Mouse (Mus musculus): ENCODE measurements at regions not wholly inside any gene's neighbourhood (a gene's known extent, or its start where the extent isn't known, plus 50 kb on each side); places are given as distances from the start of the nearest gene placed in this dataset.

DNA sequence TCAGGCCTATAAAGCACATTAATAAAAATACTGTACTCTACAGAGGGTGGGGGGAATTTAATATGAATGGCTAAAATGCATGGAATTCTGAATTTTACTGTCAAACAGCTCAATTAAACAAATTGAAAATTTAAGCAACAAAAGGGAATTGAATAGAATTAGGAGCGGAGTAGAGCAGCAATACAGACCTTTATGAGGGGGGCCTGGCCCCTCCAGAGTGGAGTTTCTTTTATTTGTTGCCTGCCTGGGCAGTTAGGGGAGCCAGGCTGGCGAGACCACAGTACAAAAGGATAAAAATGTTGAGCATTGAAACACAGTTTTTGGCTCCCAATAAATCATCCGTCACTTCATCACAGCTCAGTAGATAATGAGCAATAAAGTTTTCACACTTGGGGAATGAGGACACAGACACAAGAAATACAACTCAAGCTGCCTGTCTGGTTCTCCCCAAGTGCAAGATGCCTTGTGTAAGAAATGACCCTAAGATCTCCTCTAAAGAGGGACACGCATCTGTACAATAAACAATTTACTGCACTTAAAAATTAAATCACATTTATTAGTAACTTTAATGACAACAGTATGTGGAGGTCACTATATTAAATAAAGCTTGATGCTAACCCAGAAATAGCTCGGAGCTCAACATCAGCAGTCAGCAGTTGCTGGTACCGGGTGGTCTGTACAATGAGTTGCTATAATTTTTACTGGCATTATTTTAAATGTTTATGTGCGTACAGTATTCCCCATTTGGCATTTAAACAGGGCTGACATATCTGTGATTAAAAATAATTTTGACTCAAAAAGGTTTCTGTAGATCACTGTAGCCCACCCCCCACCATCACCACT lies 286.9 kb upstream of the Mgmt start:
- no peak for DNase-seq (ENCODE audit: extremely low spot score in 1 of 2, low spot score in 2 of 2)
- TF ChIP-seq CTCF (IDR thresholded peaks at IDR 0.05) = no peak
- intact Hi-C loops (cut with DNase I) = no loop called here
- no peak overlapping the region for H3K27ac ChIP-seq
- no peak overlapping the region for H3K4me3 ChIP-seq

DNA sequence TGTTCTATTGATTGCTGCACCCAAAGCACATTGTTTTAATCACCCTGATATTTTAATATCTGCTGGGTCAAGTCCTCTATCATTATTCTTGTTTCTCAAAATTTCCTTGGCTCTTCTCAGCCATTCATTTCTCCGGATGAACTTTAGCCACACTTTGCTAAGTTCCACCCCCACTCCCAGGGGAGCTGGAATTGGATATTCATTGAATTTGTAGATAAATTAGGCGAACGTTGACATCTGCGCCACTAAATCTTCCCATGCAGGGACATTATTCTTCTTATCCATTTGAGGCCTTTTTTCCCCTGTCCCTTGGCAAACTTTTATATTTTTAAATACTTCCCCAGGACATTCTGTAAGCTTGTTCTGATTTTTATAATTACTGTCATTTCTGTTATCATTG lies 280.9 kb upstream of the Mgmt start:
- TF ChIP-seq CTCF (IDR thresholded peaks at IDR 0.05) = no peak
- no peak overlapping the region for H3K27ac ChIP-seq
- intact Hi-C loops (cut with DNase I) = no loop called here
- no peak overlapping the region for H3K4me3 ChIP-seq
- DNase-seq (ENCODE audit: extremely low spot score in 1 of 2, low spot score in 2 of 2) = no peak

DNA sequence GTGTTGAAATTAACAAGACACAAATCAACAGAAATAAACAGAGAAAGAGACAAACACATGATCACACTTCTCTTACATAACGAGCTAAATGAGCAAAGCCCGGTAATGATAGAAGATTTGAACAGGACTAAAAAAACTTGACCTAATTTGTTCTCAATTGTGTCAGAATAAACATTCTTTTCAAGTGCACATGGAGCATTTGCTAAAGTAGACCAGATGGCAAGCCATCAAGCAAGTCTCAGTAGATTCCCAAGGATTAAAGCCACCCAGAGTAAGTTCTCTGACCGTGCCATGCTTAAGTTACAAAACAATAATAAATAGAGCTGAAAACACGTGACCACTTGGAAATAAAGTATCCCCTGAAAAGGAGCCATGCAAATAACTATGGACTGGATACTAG lies 269.9 kb upstream of the Mgmt start:
- Histone ChIP-seq H3K27ac (no peak overlapping the region), H3K4me3 (no peak overlapping the region)
- no peak for DNase-seq (ENCODE audit: extremely low spot score in 1 of 2, low spot score in 2 of 2)
- intact Hi-C loops (cut with DNase I) = no loop called here
- TF ChIP-seq CTCF (IDR thresholded peaks at IDR 0.05) = no peak

DNA sequence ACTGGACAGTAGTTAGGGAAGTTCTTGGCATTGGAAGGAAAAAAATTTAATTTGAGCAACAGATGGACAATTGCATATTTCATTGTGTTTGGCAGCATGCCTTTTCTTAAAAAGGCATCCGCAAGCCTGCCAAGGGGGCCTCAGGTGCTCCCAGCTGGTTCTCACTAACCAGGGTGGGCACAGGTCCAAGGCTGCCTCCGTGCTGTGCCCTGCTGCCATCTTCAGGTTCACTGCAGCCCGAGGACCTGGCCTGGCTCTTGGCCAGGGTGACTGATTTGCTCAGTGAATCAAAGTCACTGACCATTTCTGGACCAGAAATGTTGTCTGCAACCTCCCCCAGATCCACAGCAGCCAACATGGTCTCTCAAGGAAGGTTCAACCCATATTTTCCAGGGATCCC lies 263.3 kb upstream of the Mgmt start:
- peak; percentile 9 to 13 for DNase-seq (ENCODE audit: extremely low spot score in 1 of 2, low spot score in 2 of 2)
- TF ChIP-seq CTCF (IDR thresholded peaks at IDR 0.05) = no peak
- intact Hi-C loops (cut with DNase I) = no loop called here

DNA sequence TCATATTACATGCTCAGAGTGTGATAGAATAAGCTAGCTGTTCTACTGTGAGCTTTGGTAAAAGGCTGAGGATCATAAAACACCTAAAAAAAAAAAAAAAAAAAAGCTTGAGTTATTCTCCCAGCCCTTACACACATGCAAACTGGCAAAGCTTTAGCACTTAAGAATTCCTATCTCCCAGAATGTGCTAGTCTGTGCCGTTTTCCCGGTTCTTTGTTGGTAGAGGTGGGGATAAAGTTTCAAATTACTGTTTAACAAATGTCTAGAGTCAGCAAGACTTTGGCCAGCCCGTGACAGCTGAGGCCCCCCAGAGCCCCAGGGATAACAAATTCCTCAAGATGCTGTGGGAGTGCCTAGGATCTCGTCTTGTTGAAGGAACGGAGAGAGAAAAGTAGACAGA lies 254.3 kb upstream of the Mgmt start:
- TF ChIP-seq CTCF (IDR thresholded peaks at IDR 0.05) = no peak
- intact Hi-C loops (cut with DNase I) = no loop called here
- no peak overlapping the region for H3K27ac ChIP-seq
- H3K4me3 ChIP-seq = no peak overlapping the region
- DNase-seq (ENCODE audit: extremely low spot score in 1 of 2, low spot score in 2 of 2) = no peak

More for the DNA sequence above, 263.3 kb upstream of the Mgmt start:
- Histone ChIP-seq H3K27ac (no peak overlapping the region), H3K4me3 (no peak overlapping the region)

DNA sequence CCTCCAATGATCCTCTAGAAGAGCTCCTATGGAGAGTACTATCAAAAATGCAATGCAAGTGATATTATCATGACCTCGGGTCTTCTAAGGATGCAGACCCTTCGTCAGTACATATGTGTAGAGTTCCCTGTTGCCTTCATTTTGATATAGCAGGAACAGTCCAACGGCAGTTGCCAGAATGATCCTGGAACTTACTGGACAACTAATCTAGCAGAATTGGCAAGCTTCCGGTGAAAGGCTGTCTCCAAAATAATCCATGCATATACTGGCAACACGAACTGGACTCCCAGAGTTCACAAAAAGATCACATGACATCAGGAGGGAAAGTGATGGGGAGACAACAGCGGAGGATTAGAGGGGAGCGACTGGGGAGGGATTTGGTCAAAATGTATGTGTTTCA lies 253.6 kb upstream of the Mgmt start:
- Histone ChIP-seq H3K4me3 (no peak overlapping the region), H3K27ac (no peak overlapping the region)
- TF ChIP-seq CTCF (IDR thresholded peaks at IDR 0.05) = no peak
- DNase-seq (ENCODE audit: extremely low spot score in 1 of 2, low spot score in 2 of 2) = no peak
- intact Hi-C loops (cut with DNase I) = no loop called here

DNA sequence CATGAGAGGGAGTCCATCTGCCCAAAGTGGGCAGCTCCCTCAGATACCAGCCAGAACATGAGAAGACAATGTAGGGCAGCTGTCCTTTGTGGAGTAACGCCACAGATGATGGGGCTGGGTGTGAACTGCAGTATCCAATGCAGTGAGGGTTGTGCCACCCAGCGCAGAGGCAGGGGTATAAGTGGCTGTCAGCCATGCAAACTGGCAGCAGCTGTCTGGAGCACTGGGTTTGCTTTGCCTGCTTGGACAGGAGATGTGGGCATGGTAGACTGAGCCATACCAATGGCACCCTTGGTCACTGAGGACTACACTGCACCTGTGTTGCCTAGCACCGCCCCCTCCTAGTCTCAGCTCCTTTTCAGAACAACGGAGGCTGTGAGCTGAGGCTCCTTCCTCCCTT lies 244.6 kb upstream of the Mgmt start:
- TF ChIP-seq CTCF (IDR thresholded peaks at IDR 0.05) = no peak
- DNase-seq (ENCODE audit: extremely low spot score in 1 of 2, low spot score in 2 of 2) = no peak
- intact Hi-C loops (cut with DNase I) = no loop called here
- Histone ChIP-seq H3K4me3 (no peak overlapping the region), H3K27ac (no peak overlapping the region)

DNA sequence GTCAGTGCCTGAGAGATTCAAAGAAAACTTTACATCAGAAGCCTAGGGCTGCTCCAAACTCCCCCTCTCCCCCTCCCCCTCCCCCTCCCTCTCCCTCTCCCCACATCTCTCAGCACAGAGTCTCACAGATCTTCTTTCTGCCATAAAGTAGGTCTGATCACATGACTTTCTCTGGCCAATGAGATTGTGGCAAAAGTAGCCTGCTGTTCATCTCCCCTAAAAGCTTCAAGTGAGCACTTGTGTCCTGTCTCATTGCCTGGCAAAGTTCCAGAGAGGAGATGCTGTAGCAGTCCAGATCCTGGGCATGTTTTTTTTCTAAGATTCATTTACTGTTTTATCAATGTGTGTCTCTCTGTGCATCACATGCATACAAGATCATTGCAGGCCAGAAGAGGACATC lies 234.5 kb upstream of the Mgmt start:
- no peak for DNase-seq (ENCODE audit: extremely low spot score in 1 of 2, low spot score in 2 of 2)

DNA sequence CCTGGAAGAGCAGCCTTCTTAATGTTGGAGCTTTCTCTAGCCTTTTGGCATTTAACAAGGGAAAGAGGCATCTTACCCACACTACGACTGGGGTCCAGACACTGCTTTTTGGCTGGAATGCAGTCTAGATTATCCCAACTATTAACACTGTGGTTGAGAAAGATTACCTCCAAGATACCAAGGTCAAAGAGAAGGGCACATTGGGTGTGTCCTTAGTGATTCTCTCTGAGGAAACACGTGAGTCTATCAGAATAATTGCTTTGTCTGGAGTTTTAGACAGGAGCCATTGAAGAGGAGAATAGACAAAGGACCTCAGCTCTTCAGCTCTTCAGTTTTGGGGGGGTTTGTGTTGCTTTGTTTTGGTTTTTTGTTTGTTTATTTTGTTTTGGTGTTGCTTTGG lies 234.0 kb upstream of the Mgmt start:
- intact Hi-C loops (cut with DNase I) = no loop called here
- Histone ChIP-seq H3K27ac (no peak overlapping the region), H3K4me3 (no peak overlapping the region)
- DNase-seq (ENCODE audit: extremely low spot score in 1 of 2, low spot score in 2 of 2) = no peak
- TF ChIP-seq CTCF (IDR thresholded peaks at IDR 0.05) = no peak

More for the DNA sequence above, 234.5 kb upstream of the Mgmt start:
- no peak overlapping the region for H3K27ac ChIP-seq
- intact Hi-C loops (cut with DNase I) = no loop called here
- no peak overlapping the region for H3K4me3 ChIP-seq
- TF ChIP-seq CTCF (IDR thresholded peaks at IDR 0.05) = no peak

DNA sequence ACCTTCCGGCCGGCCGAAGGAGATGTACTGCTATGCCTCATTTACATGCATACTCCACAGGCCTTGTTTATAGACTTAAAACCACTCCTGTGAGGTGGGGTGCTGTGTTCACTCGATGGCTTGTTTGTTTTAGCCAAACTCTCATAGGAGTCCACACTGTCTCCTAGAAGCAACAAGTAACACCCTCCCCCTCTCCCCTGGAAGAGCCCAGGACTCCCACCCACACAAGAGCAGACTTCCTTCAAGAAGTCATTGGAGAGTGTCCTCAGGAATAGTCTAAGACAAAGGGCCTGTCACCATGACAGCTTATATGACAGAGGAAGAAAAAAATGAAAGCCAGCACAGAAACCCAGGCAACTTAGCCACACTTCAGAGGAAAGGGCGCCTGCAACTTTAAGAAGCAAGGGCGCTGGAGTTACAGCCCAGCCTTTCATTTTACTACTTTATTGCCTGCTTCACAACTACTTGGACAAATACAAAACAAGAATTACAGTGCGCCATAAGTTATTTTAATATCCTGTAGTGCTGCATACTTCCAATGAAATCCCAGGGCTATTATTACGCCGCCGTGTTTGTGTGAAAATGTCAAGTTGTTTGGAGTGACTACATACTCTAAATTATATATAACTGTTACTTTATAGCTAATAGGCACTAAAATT lies 229.9 kb upstream of the Mgmt start:
- intact Hi-C loops (cut with DNase I) = no loop called here
- Histone ChIP-seq H3K27ac (no peak overlapping the region), H3K4me3 (no peak overlapping the region)
- no peak for TF ChIP-seq CTCF (IDR thresholded peaks at IDR 0.05)
- no peak for DNase-seq (ENCODE audit: extremely low spot score in 1 of 2, low spot score in 2 of 2)

DNA sequence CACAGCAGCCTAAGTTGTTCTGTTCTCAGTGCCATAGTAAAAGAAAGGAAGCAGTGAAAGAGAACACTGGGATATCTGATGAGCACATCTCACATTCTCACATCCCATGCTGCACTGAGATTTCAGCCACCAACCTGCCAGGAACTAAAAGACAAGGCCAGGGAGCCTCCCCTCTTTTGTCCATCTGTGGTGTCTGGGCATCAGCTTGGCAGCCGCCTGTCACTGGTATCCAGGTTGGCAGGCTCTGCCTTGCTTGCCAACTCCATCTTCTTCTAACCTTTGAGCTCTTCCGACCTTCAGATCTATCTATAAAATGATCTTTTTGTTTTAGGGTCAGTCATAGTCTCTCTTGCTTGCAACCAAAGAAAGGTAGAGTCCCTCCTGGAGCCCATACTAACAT lies 228.5 kb upstream of the Mgmt start:
- no peak for DNase-seq (ENCODE audit: extremely low spot score in 1 of 2, low spot score in 2 of 2)
- intact Hi-C loops (cut with DNase I) = no loop called here
- no peak for TF ChIP-seq CTCF (IDR thresholded peaks at IDR 0.05)
- Histone ChIP-seq H3K27ac (no peak overlapping the region), H3K4me3 (no peak overlapping the region)

DNA sequence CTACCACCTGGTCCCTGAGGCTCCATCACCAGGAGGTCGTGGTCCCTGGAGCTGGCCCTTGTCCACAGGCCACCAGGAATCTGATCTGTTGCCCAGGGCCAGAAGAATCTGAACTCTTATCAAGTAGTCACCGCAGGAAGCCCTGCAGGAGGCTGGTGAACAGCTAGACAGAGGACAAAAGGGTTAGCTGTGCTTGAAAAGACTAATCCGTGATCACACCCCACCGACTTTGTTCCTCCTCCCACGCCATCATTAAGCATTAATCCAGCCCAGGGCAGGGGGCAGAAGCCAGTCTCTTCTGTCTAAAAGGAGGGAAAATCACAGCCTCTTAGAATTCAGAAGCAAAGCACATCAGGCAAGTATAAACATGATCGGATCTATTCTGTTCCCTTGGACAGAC lies 227.7 kb upstream of the Mgmt start:
- no peak for DNase-seq (ENCODE audit: extremely low spot score in 1 of 2, low spot score in 2 of 2)
- no peak overlapping the region for H3K27ac ChIP-seq
- intact Hi-C loops (cut with DNase I) = no loop called here
- no peak overlapping the region for H3K4me3 ChIP-seq
- TF ChIP-seq CTCF (IDR thresholded peaks at IDR 0.05) = no peak

DNA sequence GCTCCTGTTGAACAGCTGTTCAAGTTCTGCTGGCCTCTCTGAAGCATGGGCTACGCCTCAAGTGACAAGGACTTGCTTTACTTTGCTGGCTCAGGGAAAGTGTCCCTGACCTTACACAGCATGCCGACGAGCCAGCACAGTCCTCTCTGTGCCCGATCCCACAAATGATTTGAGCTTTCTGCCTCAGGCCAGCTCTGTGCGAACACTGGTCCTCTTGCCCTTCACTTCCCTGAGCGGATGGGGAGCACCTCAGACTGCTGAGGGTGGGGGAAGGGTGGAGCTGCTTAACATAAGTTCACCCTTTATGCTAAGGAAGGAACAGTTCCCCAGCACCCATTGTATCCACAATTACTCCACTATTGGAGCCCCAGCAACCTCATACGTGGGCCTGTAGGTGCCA lies 223.7 kb upstream of the Mgmt start:
- H3K27ac ChIP-seq = no peak overlapping the region
- no peak for TF ChIP-seq CTCF (IDR thresholded peaks at IDR 0.05)
- no peak overlapping the region for H3K4me3 ChIP-seq
- DNase-seq (ENCODE audit: extremely low spot score in 1 of 2, low spot score in 2 of 2) = no peak
- intact Hi-C loops (cut with DNase I) = no loop called here

All from left cerebral cortex, adult 2 months (tissue).